Mouse (Mus musculus) T-helper 2 cell (primary cell): ENCODE measurements around the gene Gm10840.

Source experiments
- in situ Hi-C: fragments of 300-600 bp; cut with MboI, MseI; formaldehyde crosslinking; loops from one replicate; pipeline ENCODE4 v1.15.1; 2025; ENCODE audit warnings: high pct_unique_total_duplicates

Gene Gm10840

DNA sequence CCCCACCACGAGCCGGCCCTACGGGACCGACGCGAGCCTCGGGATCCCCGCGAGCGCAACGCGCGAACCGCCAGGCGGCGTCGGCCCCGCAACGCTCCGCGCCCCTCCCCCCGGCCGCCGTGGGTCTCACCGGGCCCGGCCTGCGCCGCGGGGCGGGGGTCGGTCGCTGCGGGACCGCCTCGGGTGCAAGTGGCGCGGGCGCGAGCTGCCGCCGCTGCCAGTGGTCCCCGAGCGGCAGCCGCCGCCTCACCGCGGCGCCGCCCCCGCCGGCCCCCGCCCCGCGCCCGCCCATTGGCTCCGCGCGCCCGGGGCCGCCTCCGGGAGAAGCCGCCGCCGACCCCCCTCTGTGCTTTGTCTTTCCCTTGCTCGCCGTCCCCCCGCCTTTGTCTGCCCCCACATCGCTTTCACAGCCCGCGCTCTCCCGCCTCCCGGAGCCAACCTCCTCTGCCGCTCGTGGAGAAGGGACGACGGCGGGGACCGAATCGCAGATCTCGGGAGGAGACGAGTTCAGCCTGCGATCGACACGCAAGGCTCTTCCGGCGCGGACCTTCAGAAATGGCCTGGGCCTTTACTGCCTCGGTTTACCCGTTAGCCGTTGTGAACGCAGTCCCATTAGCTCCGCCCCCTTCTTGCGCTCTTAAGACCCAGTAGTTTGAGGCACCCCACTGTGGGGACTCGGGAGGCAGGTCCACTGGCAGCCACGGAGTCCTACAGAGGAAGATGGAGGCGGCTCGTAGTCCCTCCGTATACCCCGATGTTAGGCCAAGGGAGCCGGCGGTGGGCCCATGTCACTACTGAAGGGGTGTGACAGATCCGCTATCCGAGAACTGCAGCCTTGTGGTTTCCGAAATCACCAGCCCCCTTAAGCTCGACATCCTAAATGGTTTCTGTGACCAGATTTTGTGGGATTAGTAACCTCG lies 469 bp upstream of the Gm10840 start:
- in situ Hi-C loops = no loop called here

DNA sequence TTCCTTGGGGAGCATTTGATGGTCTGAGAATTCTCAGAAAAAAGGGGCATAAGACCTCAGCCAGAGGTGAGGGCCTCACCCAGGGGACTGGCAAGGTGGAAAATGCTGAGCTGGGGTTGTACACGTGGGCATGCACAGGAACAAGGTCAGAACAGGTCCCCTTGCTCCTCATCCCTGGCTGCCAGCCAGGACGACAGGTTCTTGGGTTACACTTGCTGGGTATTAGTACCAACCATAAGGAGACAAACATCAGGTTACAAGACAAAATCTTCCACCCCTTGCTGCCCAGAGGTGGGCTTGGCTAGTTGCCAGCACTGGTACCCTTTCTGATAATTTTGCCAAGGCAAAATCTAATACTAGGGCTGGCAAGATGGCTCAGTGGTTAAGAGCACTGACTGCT lies 1.6 kb downstream of the Gm10840 start:
- in situ Hi-C loops = no loop called here

DNA sequence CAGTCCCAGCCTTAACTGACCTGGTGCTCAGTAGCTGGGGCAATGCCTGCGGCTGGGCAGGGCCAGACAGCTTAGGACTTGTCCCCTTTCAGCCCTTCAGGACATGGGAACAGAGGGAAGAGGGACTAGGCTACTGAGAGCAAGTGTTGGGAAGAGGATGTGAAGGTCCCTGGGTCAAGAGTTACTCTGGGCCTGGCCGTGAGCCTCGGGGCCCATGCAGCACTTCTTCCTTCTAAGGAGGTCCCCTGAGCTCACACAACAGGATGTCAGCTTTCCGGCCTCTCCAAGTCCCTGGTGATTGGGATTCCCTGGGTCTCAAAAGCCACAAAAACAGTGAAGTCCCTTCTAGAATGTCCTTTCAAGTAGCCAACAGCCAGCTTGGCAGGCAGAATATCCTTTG lies 2.9 kb downstream of the Gm10840 start:
- in situ Hi-C loops = no loop called here

DNA sequence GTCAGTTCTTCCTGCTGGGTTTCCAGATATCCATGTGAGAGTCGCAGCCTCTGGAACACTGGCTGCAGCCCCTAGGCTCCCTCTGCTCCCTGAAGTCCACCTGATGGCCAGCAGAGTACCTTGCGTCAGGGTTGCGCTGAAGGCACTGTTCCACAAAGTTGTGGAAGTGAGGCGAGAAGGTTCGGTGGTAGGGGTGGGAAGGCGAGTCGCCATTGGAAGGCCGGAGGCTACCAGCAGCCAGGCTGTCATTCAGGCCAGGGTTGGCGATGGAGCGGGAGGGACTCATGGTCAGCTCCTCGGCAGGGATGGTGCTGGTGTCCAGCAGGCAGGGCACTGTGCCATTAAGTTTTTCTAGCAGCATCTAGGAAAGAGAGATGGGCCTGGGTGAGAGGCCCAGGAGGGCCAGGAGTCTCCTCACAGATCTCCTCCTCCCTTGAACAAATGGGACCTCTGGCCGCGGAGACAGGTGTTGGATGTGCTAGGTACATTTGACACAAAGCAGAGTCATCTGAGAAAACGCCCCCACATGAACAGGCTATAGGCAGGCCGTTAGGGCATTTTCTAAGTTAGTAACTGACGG lies 4.0 kb downstream of the Gm10840 start:
- in situ Hi-C loops = no loop called here

DNA sequence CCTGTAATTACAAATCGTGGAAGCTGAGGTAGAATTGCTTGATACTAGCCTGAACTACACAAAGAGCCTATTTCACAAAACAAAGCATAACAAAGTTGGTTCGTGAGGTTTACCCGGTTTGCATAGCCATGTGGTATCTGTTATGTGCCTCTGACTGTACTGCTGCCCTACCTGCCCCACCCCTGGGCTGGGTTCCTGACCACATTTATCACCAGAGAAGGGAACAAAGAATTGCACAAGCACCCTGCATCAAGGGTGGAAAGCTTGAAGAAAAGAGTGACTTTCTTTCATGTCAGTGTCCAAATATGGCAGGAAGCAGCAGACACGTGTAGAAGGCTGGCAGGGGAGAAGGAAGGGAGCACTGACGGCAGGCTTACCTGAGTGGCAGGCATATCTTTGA lies 6.8 kb downstream of the Gm10840 start:
- in situ Hi-C loops = no loop called here

DNA sequence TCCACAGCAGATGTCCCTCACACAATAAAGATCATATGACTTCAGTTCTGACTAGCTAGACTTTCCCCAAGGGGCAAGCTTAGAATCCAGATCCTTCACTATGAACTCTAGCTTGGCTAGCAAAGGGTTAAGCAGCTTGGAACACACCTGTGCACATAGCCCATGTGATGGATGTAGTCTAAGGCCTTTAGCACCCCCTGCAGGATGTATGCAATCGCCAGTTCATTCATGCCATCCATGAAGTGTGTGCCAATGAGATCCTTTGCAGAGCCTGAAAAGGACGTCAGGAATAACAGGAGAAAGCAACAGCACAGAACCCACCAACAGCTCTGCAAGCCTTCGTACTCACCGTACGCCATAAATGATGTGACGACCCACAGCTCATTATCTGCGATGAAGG lies 10.2 kb downstream of the Gm10840 start:
- in situ Hi-C loops = no loop called here

DNA sequence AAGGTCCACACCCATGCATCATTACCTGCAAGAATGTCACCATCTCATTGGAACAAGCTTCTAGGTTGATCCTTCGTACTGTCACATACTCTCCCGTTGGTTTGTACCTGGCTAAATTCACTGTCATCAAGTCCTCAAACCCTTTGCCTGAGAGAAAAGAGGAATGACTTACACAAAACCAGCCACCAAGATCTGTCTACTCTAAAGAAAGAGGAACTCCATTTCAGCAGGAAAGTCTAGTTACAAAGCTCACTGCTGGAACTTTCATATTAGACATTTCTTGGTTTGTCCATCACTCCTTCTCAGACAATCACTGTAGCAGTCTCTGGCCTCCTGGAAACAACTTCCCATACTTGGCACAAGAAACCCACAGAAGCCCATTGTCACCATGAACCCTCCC lies 12.6 kb downstream of the Gm10840 start:
- in situ Hi-C loops = no loop called here

DNA sequence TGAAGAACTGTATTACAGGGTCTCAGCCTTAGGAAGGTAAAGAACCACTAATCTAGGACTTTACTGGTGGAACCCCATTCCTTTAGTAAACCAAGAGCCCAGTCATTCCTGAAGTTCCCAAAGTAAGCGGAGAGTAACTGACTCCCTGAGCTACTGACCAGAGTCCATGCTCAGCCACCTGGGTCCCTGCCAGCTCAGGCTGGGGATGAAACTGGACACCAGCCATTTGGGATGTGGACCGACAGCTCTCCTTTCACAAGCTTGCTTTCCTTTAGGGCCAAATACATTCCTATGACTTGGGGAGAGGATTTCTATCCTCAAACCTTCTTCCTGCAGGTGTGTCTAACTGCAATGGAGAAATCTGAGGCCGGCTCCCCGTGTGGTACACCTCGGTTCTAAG lies 13.7 kb downstream of the Gm10840 start:
- in situ Hi-C loops = no loop called here

DNA sequence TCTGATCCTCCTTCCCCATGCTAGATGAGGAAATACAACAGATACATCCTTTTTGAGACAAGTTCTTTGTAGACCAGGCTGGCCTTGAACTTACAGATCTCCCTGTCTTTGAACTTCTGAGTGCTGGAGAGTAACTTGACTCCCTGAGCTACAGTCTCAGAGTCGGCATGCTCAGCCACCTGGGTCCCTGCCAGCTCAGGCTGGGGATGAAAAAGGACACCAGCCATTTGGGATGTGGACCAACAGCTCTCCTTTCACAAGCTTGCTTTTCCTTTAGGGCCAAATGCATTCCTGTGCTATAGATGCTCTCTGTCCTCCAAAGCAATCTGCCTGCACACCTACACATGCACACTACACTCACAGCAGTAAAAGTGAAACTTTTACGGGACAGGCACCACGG lies 14.4 kb downstream of the Gm10840 start:
- in situ Hi-C loops = no loop called here

DNA sequence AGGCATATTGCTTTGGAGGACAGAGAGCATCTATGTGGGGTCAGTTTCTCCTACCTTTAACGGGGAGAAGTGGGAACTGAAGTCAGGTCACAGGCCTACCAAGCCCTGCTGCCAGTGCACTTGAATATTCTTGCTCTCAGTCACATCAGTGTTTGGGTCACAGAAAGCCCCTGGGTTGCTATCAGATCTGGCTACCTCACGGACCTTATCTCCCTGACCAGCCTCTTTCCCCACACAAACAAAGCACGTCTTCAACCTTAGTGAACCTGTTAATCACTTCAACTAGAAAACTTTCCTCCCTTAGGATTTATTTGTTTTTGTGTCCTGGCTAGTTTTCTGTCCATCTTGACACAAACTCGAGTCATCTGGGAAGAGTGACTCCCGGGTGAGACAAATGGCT lies 15.7 kb downstream of the Gm10840 start:
- in situ Hi-C loops = no loop called here

DNA sequence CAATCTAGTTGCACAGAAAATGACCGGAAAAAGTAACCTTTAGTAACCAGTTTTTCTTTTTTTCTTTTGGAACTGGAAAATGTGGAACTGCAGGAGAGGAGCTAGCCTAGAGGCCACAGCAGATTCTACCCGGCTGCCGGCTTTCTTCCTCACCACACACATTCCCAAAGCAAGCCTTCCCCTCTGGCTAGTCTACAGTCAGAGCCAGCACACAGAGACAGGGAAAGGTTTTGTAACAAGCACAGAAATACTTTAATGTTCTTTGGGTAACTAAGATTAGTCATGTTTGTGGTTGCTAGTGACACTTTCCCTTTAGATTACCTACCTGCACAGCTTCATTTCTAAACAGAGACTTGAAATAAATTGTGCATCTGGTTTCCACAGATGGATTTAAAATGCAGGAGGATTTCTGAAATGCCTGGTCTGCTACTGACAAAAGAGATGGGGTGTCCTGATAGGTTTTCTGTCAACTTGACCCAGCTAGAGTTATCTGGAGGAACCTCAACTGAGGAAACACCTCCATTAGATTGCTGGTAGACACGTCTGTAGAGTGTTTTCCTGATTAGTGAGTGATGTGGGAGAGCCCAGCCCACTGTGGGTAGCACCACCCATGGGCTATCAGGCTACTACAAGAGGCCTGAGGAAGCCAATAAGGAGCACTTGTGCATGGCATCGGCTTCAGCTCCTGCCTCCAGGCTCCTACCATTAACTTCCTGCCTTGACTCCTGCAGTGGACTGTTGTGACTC lies 17.6 kb downstream of the Gm10840 start:
- in situ Hi-C loops = no loop called here

DNA sequence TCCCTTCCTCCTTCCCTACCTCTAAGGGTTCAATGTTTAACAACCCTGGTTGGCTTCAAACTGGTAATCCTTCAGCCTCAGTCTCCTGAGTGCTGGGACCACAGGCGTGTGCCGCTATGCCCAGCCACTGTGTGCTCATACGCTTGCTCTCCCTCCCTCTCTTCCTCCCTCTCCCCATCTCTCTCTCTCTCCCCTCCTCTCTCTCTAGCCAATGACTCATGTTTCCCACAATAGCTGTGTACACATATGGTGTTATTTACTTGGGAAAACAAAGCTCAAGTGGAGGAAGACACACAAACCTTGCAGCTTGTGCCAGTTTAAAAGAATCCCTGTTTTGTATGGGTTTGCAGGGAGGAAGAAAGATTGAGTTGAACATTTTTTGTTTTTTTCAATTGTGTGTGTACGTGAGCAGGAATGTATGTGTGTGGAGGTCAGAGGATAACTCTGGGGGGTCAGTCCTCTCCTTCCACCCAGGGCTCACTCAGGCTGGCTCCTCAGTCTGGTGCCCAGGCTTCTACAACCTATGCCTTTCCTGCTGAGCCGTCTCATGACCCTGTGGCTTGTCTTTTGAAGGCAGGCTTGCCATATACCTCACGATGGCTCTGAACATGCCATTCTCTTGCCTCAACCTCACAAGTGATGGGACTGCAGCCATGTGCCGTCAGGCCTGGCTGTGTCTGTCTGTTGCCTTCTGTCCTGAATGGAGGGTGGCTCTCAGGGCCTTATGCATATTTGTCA lies 19.2 kb downstream of the Gm10840 start:
- in situ Hi-C loops = no loop called here

DNA sequence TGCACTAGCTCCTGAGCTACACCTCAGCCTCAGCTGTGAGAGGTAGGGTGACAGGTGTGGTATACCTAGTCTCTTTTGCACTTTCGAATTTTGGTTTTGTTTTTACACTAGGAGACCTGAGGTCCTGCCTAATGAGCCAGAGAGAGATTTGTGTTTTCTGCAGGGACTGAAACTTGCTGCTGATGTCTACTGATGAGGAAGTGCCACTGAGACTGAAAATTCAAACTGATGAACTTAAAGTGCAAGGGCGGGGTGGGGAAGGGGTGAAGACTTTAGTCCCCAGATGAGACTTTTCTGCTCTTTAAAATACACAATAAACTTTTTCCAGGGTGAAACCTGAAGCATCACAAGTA lies 19.8 kb downstream of the Gm10840 start:
- in situ Hi-C loops = no loop called here

DNA sequence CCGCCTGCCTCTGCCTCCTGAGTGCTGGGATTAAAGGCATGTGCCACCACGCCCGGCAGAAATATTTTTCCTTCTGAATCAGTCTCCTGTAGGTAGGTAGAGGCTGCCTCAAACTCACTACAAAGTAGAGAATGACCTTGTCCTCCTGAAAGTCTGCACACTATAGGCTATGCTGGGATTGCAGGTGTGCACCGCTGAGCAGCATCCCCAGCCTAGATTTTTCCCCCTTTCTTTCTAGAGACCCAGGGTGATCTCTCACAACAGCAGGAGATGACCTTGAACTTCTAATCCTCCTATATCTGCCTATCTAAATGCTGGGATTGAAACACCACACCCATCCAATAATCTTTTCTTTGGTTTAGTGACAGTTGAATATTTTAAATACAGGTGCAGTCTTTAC lies 26.7 kb downstream of the Gm10840 start:
- in situ Hi-C loops = no loop called here

DNA sequence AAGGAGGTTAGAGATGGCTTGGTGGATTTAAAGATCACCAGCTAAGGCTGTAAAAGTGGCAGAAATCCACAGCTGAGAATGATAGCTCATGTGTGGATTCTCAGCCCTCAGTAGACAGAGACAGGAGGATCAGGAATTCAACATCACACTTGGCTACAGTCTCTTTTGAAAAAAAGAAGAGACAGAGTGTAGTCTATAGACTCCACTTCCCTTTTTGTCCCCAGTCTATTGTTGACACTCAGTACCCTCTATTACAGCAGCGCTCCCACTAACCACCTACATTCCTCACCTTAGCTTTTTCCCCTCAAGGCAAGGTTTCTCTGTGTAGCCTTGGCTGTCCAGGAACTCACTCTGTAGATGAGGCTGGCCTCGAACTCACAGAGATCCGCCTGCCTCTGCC lies 31.1 kb downstream of the Gm10840 start:
- in situ Hi-C loops = no loop called here

DNA sequence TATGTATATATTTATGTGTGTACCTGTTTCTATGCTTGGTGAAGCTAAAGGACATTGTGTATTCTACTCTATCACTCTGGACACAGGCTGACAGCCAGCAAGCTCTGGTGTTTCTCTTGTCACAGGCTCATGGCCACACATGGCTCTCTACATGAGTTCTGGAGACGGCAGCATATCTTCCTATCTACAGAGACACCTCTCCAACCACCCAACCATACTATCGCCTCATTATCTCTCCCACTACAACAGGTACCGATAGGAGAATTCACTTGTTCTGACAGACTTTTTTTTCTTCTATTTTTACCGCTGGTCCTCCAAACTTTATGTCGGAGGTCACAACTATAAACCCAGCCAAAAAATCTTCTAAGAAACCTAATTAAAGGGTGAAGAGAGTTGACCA lies 31.6 kb downstream of the Gm10840 start:
- in situ Hi-C loops = no loop called here

DNA sequence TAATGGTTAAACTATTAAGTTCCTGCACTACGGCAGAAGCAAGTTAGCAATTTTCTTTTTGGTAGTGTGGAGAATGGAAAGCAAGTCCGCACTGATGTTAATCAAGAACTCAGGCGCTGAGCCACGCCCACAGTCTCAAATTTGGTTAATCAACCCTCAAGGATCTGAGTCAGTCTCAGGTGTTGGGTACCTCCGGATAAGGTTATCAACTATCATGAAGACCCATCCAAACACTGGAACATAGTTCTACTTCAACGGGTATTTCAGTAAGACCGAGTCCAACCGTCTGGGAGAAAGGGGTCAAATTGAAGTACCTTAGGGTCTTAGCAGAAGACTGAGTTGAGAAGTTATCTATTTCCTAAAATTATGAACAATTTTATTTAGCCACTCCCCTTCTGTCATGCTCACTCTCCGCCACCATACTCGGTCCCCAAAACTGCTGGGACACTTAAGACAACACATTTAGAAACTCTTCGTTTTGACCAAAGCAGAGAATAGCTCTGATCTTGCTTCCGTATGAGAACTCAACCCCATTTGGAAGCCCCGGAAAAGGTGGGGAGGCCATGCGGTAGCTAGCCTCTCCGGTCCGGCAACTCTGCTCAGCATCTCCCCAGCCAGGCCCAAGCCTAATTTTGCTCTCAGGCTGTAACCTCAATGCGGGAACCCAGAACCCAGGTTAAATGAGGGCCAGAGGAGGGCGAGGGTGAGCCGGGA lies 32.2 kb downstream of the Gm10840 start:
- in situ Hi-C loops = no loop called here

DNA sequence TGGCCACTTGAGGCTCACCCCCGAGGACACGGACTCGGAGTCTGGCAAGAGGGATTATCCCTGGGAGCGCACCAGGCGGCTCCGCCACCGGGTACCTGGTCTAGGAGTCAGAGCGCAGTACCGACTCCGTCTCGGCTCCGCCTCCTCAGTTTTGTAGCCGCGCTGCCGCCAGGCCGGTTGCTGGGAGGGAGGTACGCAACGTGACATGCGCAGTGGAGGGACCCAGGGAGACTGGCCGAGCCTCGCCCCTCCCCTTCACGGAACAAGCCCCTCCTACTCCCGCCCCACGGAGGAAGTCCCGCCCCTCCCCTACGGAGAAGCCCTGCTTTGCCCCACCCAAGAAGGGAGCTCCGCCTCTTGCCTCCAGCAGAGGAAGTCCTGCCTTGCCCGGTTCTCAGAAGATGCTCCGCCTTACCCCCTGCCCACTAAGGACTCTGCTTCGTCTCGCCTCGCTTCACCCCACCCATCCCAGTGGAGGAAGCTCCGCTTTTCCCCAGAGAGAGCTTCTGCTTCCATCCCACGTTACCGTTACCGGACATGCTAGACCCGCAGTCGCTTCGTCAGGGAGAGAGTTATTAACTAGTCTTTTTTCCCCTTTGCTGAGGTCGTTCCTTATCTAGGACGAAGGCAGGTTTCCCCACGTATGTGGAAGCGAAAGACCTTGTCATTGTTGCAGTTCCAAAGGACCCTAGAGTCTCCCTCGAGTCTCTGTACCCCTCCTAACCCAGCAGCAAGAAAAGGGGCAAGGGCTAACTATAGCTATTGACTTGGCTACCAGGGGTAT lies 32.9 kb downstream of the Gm10840 start:
- in situ Hi-C loops = no loop called here

DNA sequence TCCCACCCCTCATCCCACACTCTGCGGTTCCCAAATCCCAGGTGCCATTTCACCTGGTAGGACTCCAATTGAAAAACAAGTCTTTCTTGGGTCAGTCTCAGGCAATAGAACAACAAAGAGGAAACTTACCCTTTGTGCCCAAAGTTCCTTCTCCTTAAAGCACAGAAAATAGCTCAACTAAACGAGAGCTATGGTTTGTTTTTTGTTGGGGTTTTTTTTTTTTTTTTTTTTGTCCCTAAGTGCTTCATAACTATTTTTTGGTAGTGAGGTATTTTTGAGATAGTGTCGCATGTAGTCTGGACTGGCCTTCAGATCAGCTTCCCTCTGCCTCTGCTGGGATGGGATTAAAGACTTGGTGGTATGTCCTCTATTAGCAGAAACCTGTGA lies 33.5 kb downstream of the Gm10840 start:
- in situ Hi-C loops = no loop called here

DNA sequence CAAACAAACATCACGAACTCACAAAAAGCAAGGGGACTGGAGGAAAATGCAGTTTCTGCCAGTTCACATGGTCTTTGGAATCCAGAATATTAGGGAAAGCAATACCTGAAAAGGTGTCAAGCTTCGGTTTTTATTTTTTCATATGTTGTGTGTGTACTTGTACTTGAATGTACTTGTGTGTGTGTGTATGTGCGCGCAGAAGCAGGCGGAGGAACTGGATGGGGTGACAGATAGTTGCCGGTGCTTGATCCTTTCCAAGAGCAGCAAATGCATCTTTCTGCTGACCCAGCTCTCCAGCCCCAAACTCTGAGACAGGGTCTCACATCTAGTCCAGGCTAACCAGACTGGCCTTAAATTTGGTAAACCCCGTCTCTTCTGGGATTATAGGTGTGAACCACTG lies 34.2 kb downstream of the Gm10840 start:
- in situ Hi-C loops = no loop called here

DNA sequence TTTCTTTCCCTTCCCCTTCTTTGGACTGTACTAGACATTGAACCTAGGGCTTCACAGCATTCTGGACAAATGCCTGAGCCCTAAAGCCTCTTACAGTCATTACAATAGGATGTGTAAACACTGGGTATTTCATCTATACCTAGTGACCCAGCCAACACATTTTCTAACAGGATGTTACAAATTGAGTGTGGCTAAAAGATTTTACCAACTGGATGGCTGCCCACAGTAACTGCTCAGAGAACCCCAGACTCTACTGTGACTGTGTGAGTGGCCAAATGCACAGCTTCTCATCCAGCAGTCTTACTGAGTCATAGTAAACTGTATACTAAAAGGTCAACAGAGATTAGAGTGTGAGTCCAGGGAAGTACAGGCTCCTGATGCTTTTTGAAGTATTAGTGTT lies 34.7 kb downstream of the Gm10840 start:
- in situ Hi-C loops = no loop called here
